Mouse (Mus musculus): Measurements from ENCODE around the gene Erbin. TPM values are rescaled to one million over a fixed set of nuclear protein-coding genes. Genes with fewer than 3 reads are reported as not detected.

The Erbin gene
- polyA plus RNA-seq, 1 experiment from 2014 or later, result 10.3 TPM

GRCm38 (mm10) chr13:103940796-103941195 is 20.5 kb upstream of the Erbin start:
- 61% methylated on average over 2 of the region's 2 CpGs for WGBS

GRCm38 (mm10) chr13:103924586-103924985 is 4.3 kb upstream of the Erbin start:
- no peak overlapping the region for H3K27ac ChIP-seq
- ATAC-seq (replicated peaks; ENCODE audit: insufficient number of reproducible peaks, insufficient read depth, low FRiP score, low read depth), result no peak
- H3K9me3 ChIP-seq (replicated peaks), result no peaks in the 10 kb centered on the region
- H3K27me3 ChIP-seq, result no peaks in the 10 kb centered on the region
- no peak overlapping the region for H3K9ac ChIP-seq
- no peaks in the 10 kb centered on the region for H3K36me3 ChIP-seq
- 43% methylated on average over 6 of the region's 6 CpGs for WGBS
- H3K4me3 ChIP-seq, result no peak overlapping the region
- no peak overlapping the region for H3K4me2 ChIP-seq
- peaks cover 5% of the 10 kb centered on the region; the same call in 1 of the 2 replicates for H3K4me1 ChIP-seq (replicated peaks)

More at GRCm38 (mm10) chr13:103940796-103941195, 20.5 kb upstream of the Erbin start:
- H3K27me3 ChIP-seq, result no peaks in the 10 kb centered on the region
- ATAC-seq (replicated peaks; ENCODE audit: insufficient number of reproducible peaks, insufficient read depth, low FRiP score, low read depth), result no peak
- H3K9ac ChIP-seq, result no peak overlapping the region
- H3K4me3 ChIP-seq, result no peak overlapping the region
- no peaks in the 10 kb centered on the region for H3K36me3 ChIP-seq
- no peaks in the 10 kb centered on the region for H3K9me3 ChIP-seq (replicated peaks)
- no peak overlapping the region for H3K4me2 ChIP-seq
- no peak overlapping the region for H3K27ac ChIP-seq
- H3K4me1 ChIP-seq (replicated peaks), result no peaks in the 10 kb centered on the region

- 84% methylated on average over 6 of the region's 6 CpGs for whole genome bisulfite sequencing
- ATAC-seq (replicated peaks; ENCODE audit: insufficient number of reproducible peaks, insufficient read depth, low FRiP score, low read depth), result no peak
- Histone ChIP-seq H3K36me3 (no peaks in the 10 kb centered on the region), H3K9me3 (replicated peaks) (no peaks in the 10 kb centered on the region), H3K4me3 (no peak overlapping the region), H3K4me1 (replicated peaks) (peaks cover 5% of the 10 kb centered on the region; the same call in 1 of the 2 replicates), H3K4me2 (no peak overlapping the region), H3K9ac (no peak overlapping the region), H3K27me3 (no peaks in the 10 kb centered on the region), H3K27ac (no peak overlapping the region)
Observed at GRCm38 (mm10) chr13:103923402-103924065, 3.2 kb upstream of the Erbin start.

GRCm38 (mm10) chr13:103921831-103922380 is 1.6 kb upstream of the Erbin start:
- Histone ChIP-seq H3K4me3 (peak overlapping the region; percentile 75), H3K9ac (peak overlapping the region; percentile 93), H3K9me3 (replicated peaks) (no peaks in the 10 kb centered on the region), H3K27ac (peak overlapping the region; percentile 99), H3K4me1 (replicated peaks) (peaks cover 8% of the 10 kb centered on the region; the same call in 1 of the 2 replicates), H3K27me3 (no peaks in the 10 kb centered on the region), H3K4me2 (peak overlapping the region; percentile 81), H3K36me3 (no peaks in the 10 kb centered on the region)
- 17% methylated on average over 11 of the region's 11 CpGs for WGBS
- no peak; the same call in 1 of the 2 replicates for ATAC-seq (replicated peaks; ENCODE audit: insufficient number of reproducible peaks, insufficient read depth, low FRiP score, low read depth)

GRCm38 (mm10) chr13:103920933-103921830 is 868 bp upstream of the Erbin start:
- Histone ChIP-seq H3K27me3 (no peaks in the 10 kb centered on the region), H3K36me3 (no peaks in the 10 kb centered on the region), H3K4me2 (peak overlapping the region; percentile 81), H3K4me1 (replicated peaks) (peaks cover 13% of the 10 kb centered on the region; the same call in 1 of the 2 replicates), H3K4me3 (peak overlapping the region; percentile 75), H3K9ac (peak overlapping the region; percentile 93), H3K27ac (peak overlapping the region; percentile 99), H3K9me3 (replicated peaks) (no peaks in the 10 kb centered on the region)
- WGBS, result 2% methylated on average over 78 of the region's 125 CpGs
- peak; percentile 87 for ATAC-seq (replicated peaks; ENCODE audit: insufficient number of reproducible peaks, insufficient read depth, low FRiP score, low read depth)

GRCm38 (mm10) chr13:103919956-103920260 is 406 bp downstream of the Erbin start:
- WGBS, result under 1% methylated on average over 20 of the region's 20 CpGs
- H3K4me1 ChIP-seq (replicated peaks), result peaks cover 15% of the 10 kb centered on the region; the same call in 1 of the 2 replicates
- peak overlapping the region; percentile 81 for H3K4me2 ChIP-seq
- peak overlapping the region; percentile 99 for H3K27ac ChIP-seq
- H3K27me3 ChIP-seq, result no peaks in the 10 kb centered on the region
- H3K4me3 ChIP-seq, result peak overlapping the region; percentile 75
- ATAC-seq (replicated peaks; ENCODE audit: insufficient number of reproducible peaks, insufficient read depth, low FRiP score, low read depth), result no peak
- H3K9me3 ChIP-seq (replicated peaks), result no peaks in the 10 kb centered on the region
- no peaks in the 10 kb centered on the region for H3K36me3 ChIP-seq
- H3K9ac ChIP-seq, result peak overlapping the region; percentile 93

- peak overlapping the region; percentile 75 for H3K4me3 ChIP-seq
- peak overlapping the region; percentile 81 for H3K4me2 ChIP-seq
- H3K36me3 ChIP-seq, result no peaks in the 10 kb centered on the region
- WGBS, result under 1% methylated on average over 32 of the region's 32 CpGs
- no peaks in the 10 kb centered on the region for H3K27me3 ChIP-seq
- peak overlapping the region; percentile 93 for H3K9ac ChIP-seq
- ATAC-seq (replicated peaks; ENCODE audit: insufficient number of reproducible peaks, insufficient read depth, low FRiP score, low read depth), result no peak
- peaks cover 15% of the 10 kb centered on the region for H3K4me1 ChIP-seq (replicated peaks)
- peak overlapping the region; percentile 99 for H3K27ac ChIP-seq
- no peaks in the 10 kb centered on the region for H3K9me3 ChIP-seq (replicated peaks)
Observed at GRCm38 (mm10) chr13:103919234-103919955, 919 bp downstream of the Erbin start.

- ATAC-seq (replicated peaks; ENCODE audit: insufficient number of reproducible peaks, insufficient read depth, low FRiP score, low read depth), result no peak
- Histone ChIP-seq H3K9ac (peak overlapping the region; percentile 93), H3K4me2 (peak overlapping the region; percentile 81), H3K9me3 (replicated peaks) (no peaks in the 10 kb centered on the region), H3K4me1 (replicated peaks) (peaks cover 20% of the 10 kb centered on the region), H3K36me3 (no peaks in the 10 kb centered on the region), H3K27me3 (no peaks in the 10 kb centered on the region), H3K4me3 (peak overlapping the region; percentile 75), H3K27ac (peak overlapping the region; percentile 99)
- 21% methylated on average over 3 of the region's 3 CpGs for WGBS
Observed at GRCm38 (mm10) chr13:103918432-103918831, 1.9 kb downstream of the Erbin start.

GRCm38 (mm10) chr13:103914114-103914736 is 6.1 kb downstream of the Erbin start:
- 70% methylated on average over 4 of the region's 4 CpGs for WGBS
- no peaks in the 10 kb centered on the region for H3K9me3 ChIP-seq (replicated peaks)

GRCm38 (mm10) chr13:103912351-103912750 is 8.0 kb downstream of the Erbin start:
- Histone ChIP-seq H3K36me3 (no peaks in the 10 kb centered on the region), H3K27me3 (no peaks in the 10 kb centered on the region), H3K4me1 (replicated peaks) (peaks cover 24% of the 10 kb centered on the region), H3K4me2 (no peak overlapping the region), H3K9me3 (replicated peaks) (no peaks in the 10 kb centered on the region), H3K9ac (no peak overlapping the region), H3K27ac (no peak overlapping the region), H3K4me3 (no peak overlapping the region)
- ATAC-seq (replicated peaks; ENCODE audit: insufficient number of reproducible peaks, insufficient read depth, low FRiP score, low read depth), result no peak
- WGBS, result 88% methylated on average over 3 of the region's 3 CpGs

More at GRCm38 (mm10) chr13:103914114-103914736, 6.1 kb downstream of the Erbin start:
- Histone ChIP-seq H3K9ac (no peak overlapping the region), H3K36me3 (no peaks in the 10 kb centered on the region), H3K4me1 (replicated peaks) (peaks cover 27% of the 10 kb centered on the region), H3K4me2 (no peak overlapping the region), H3K27me3 (no peaks in the 10 kb centered on the region), H3K4me3 (no peak overlapping the region), H3K27ac (no peak overlapping the region)
- no peak for ATAC-seq (replicated peaks; ENCODE audit: insufficient number of reproducible peaks, insufficient read depth, low FRiP score, low read depth)
